In the genomic region with DNA sequence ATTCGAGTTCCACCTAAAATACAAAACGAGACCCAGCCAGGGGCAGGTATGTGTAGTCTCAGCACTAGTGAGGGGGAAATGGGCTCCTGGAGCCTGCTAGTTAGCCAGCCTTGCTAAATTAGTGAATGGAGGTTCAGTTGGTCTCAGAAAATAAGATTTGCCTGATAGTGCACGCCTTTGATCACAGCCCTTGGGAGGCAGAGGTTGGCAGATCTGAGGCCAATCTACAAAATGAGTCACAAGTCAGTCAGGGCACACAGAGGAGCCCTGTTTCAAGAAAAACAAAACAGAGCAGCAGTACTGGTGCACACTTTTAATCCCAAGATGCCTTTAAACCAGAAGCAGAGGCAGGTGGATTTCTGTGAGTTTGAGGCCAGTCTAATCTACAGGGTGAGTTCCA, we compare ENCODE assay signal across 19 mouse cellular contexts. TPM values are rescaled to one million over a fixed set of nuclear protein-coding genes. Genes with fewer than 3 reads are reported as not detected.
DNase-seq lines count a peak whose midpoint lies in the region; ATAC-seq lines count a peak whose summit lies in the region.
"Had no signal": no experiment of that assay in that cellular context is flagged by ENCODE, and none has a peak within 500 bp of the region (broad histone marks: within the 10 kb centered on the region; RNA-seq: fewer than 3 reads in every experiment).

No protein-coding gene starts in this region.

- 68% methylated on average over 3 of the region's 3 CpGs for WGBS in kidney, embryonic 15.5 days
- 74% methylated on average over 3 of the region's 3 CpGs for WGBS in kidney, embryonic 14.5 days

- no peak overlapping the region for H3K4me2 ChIP-seq in kidney, embryonic 15.5 days
- H3K4me2 ChIP-seq in kidney, embryonic 14.5 days (replicated peaks; ENCODE audit: low read depth, low read length), result no peak overlapping the region
- H3K4me2 ChIP-seq: embryonic facial prominence, embryonic 15.5 days; heart, embryonic 11.5 days; heart, embryonic 15.5 days; hindbrain, embryonic 15.5 days had no signal

- peaks cover 8% of the 10 kb centered on the region; the same call in 1 of the 2 replicates for H3K4me1 ChIP-seq in kidney, embryonic 15.5 days
- peaks cover 4% of the 10 kb centered on the region; the same call in 1 of the 2 replicates for H3K4me1 ChIP-seq in kidney, embryonic 14.5 days (ENCODE audit: control insufficient read depth, insufficient read depth, low read length)
- H3K4me1 ChIP-seq: hindbrain, embryonic 15.5 days had no signal

- peak overlapping the region; percentile 42 for H3K27ac ChIP-seq in kidney, embryonic 15.5 days
- H3K27ac ChIP-seq in kidney, embryonic 14.5 days (ENCODE audit: low read depth, low read length), result no peak overlapping the region
- H3K27ac ChIP-seq: embryonic facial prominence, embryonic 15.5 days; heart, adult 2 months; heart, embryonic 15.5 days; hindbrain, embryonic 15.5 days had no signal

- H3K27me3 ChIP-seq in kidney, embryonic 15.5 days, result no peaks in the 10 kb centered on the region
- no peaks in the 10 kb centered on the region for H3K27me3 ChIP-seq in kidney, embryonic 14.5 days (ENCODE audit: control insufficient read depth, insufficient read depth, low read length)
- H3K27me3 ChIP-seq: CH12.LX; embryonic facial prominence, embryonic 15.5 days; heart, embryonic 15.5 days; hindbrain, embryonic 15.5 days had no signal

- peaks cover 43% of the 10 kb centered on the region for H3K36me3 ChIP-seq in kidney, embryonic 15.5 days
- peaks cover 37% of the 10 kb centered on the region for H3K36me3 ChIP-seq in kidney, embryonic 14.5 days (ENCODE audit: control insufficient read depth, insufficient read depth, low read length)

- DNase-seq in adrenal gland, adult (ENCODE audit: inconsistent age in 2 of 2, low spot score in 1 of 2), result peak; percentile 40 to 70
- DNase-seq in adrenal gland, adult 18-20 months (ENCODE audit: low spot score in 2 of 2), result no peak
- peak; percentile 37 for DNase-seq in NIH3T3 (ENCODE audit: low read depth)
- no peak for DNase-seq in cerebellum, postnatal 36 days
- DNase-seq in urinary bladder, postnatal 4 days (ENCODE audit: low spot score in 2 of 2), result no peak
- DNase-seq: adrenal gland, adult 8-10 months; gastrocnemius, postnatal 14 days; heart, adult 2 months had no signal

- H3K9me3 ChIP-seq in kidney, embryonic 15.5 days (replicated peaks), result no peaks in the 10 kb centered on the region
- no peaks in the 10 kb centered on the region for H3K9me3 ChIP-seq in kidney, embryonic 14.5 days (ENCODE audit: control insufficient read depth, low read length)
- H3K9me3 ChIP-seq: embryonic facial prominence, embryonic 15.5 days; heart, embryonic 15.5 days; hindbrain, embryonic 15.5 days had no signal

- no peak overlapping the region for H3K9ac ChIP-seq in kidney, embryonic 15.5 days
- H3K9ac ChIP-seq in kidney, embryonic 14.5 days (ENCODE audit: low read depth, low read length), result no peak overlapping the region
- H3K9ac ChIP-seq: embryonic facial prominence, embryonic 15.5 days; heart, embryonic 15.5 days; hindbrain, embryonic 15.5 days had no signal

- no peak overlapping the region for H3K4me3 ChIP-seq in kidney, embryonic 15.5 days (replicated peaks)
- H3K4me3 ChIP-seq in kidney, embryonic 14.5 days (ENCODE audit: low read length), result no peak overlapping the region
- H3K4me3 ChIP-seq: embryonic facial prominence, embryonic 15.5 days; erythroblast, embryonic 14.5 days; heart, adult 2 months; heart, embryonic 15.5 days; hindbrain, embryonic 15.5 days had no signal

- 0 out of 2 replicates have a peak, but pooled peaks have one; percentile 12 for ATAC-seq in kidney, embryonic 15.5 days (replicated peaks; ENCODE audit: low FRiP score)
- ATAC-seq in kidney, embryonic 14.5 days (ENCODE audit: low FRiP score, low TSS enrichment), result no peak
- ATAC-seq in megakaryocyte, adult 5-6 weeks (ENCODE audit: poor library complexity, severe bottlenecking), result no peak
- ATAC-seq: inflammation-experienced regulatory T-cells, adult 6 months; intestine, postnatal 0 days had no signal

RNA-seq across cellular contexts. Expression of a gene that starts 29.0 kb away (rescaled TPM):
- total RNA-seq in adrenal gland, adult 18-20 months (2021), result 10 to 100 TPM; 17.3 to 25.6 TPM
- 320 and 348 TPM in 2 replicates for polyA plus RNA-seq in kidney, embryonic 15.5 days (2015; fragmentation: Nextera tagmentation; extraction: Ambion mirVana)
- polyA plus RNA-seq in kidney, embryonic 14.5 days (2014; fragmentation: Nextera tagmentation; extraction: Ambion mirVana), result 312 and 390 TPM in 2 replicates
- not detected in 2 replicates for total RNA-seq in megakaryocyte, adult 5-6 weeks (2015)
- 0.08 and 0.11 TPM in 2 replicates for total RNA-seq in megakaryocyte, adult 5-6 weeks (2017)

Comparison
In these comparisons a context has a peak if more than half of its experiments do, and no peak if none do; other contexts are left out.
1. DNase-seq: peak in adrenal gland, adult (2 of 2) and NIH3T3 (single experiment); none in adrenal gland, adult 18-20 months (0 of 2), cerebellum, postnatal 36 days (0 of 2) and urinary bladder, postnatal 4 days (0 of 2).
2. RNA of a gene that starts 29.0 kb away (total RNA-seq): 17.3 to 25.6 TPM in adrenal gland, adult 18-20 months; 0.08 to 0.11 TPM in megakaryocyte, adult 5-6 weeks; every median in the first group is over 10 times any median in the second.